Mouse (Mus musculus) embryo, embryonic 11 days (tissue): ENCODE results near the gene Isg20l2.
"Not testable (repeated sequence)": the region's sequence is repeated elsewhere in the genome, so short reads cannot be mapped to it uniquely, and the experiment has no call there.

Experiments used
- DNase-seq: peaks from one replicate; pipeline ENCODE4 v3.0.0-alpha.2; 2015

The Isg20l2 gene

DNA sequence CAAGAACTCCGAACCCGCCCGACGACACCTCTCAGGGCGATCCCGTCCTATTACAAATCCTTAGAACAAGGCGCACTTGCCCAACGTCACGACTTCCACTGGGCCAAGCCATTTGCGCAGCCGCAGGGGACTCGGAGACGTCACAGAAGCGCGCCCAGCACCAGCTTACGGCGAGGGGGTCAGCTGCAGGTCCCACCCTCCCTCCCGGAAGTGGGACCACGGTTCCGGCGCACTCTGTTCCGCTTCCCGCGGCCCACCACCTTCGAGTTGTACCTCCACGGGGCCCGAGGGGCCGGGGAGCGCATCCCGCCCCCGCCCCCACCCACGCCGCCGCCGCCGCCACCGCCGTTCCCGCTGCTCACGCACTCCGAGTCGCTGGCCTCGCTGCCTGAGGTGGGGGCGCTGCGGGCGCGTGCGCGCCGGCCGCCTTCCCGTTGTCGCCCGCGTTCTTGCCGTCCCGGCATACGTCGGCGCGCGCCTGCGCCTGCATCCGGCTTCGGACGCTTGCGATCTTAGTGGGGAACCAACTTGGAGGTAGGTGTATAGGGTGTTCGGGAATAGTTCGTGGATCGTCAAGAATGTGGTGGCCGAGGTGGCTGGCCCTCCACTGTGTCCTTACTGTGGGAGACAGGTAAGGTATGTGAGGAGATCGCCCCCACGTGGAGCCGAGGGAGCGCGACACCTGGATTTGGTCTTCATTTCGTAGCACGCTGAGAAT is at the start of gene Isg20l2, which contains the start of gene Rrnad1:
TSS of gene Isg20l2 (plus strand) at position 237 of the 718 bp plus-strand sequence.
TSS of gene Rrnad1 (minus strand) at position 640 of the 718 bp plus-strand sequence.
- DNase-seq: peak; percentile 98

DNA sequence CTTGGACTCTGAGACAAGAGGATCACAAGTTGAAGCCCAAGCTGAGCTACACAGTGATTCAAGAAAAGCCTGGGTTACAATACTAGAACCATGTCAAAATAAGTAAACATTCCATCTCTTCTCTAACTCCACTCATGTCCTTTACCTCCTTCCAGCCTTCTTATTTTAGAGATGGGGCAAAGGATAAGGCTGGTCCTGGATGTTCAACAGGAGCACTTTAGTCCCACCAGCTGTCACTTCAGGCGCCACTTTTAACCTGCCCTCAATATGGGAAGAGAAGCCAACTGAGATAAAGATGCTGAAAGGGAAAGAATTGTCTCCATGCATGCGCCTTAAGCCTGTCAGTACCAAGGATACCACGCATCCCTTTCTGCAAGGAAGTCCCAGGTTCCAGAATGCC is 45.8 kb upstream of the Isg20l2 start:
- no peak for DNase-seq

DNA sequence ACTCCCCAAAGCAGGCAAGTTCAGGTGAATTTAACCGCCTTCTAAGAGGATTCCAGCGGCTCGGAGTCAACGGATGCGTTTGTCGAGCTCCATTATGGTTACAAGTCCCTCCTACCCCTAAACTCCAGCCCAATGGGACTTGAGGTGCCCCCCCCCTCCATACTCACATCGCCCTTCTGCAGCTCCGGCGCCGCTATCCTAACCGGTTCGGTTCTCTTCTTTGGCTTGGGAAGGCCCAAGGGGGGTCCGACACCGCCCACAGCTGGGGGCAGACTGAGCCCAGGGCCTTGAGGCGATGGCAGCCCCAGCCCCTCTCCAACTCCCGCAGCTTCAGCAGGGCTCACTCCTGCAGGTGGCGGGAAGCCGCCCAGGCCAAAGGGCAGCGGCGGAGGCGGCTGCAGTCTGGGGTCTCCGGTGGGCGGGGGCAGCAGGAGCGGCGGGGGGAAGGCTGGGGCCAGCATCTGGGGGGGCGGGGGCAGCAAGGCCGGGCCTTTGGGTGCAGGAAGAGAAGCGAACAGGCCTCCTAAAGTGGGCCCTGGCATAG is 45.3 kb upstream of the Isg20l2 start:
- peak; percentile 65 for DNase-seq

DNA sequence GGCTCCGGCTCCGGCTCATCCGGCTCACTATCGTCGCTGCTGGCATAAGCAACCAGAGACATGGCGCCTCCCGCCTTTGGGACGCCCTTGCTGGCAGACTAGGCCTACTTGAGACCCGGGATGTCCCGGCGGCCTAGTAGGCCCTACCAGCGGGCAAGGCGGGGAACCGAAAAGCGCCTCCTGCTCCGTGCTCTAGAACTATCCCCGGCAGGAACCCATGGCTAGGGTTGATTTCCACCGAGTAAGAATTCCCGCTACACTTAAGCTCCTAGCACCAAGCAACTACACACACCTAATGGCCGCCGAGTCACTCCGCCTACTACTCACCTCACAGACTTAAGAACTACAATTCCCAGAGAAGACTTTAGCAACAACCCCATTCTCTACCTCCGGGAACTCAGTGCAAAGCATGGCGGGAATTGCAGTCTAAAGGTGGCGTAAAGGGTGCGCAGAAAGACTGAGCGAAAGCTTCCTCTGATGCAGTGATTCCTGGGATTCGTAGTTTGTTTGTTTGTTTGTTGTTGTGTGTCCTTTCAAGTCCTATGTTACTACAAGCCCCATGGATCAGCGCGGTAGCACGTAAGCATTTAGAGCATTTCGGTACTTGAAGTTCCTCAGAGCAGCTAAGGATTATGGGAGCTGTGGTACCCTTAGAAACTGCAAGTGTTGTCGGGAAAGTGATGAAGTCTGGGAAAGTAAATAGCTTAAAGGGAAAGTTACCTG is 44.7 kb upstream of the Isg20l2 start, which contains the start of gene Prcc:
TSS of gene Prcc (minus strand) at position 328 of the 723 bp plus-strand sequence.
- peak; percentile 96 for DNase-seq

DNA sequence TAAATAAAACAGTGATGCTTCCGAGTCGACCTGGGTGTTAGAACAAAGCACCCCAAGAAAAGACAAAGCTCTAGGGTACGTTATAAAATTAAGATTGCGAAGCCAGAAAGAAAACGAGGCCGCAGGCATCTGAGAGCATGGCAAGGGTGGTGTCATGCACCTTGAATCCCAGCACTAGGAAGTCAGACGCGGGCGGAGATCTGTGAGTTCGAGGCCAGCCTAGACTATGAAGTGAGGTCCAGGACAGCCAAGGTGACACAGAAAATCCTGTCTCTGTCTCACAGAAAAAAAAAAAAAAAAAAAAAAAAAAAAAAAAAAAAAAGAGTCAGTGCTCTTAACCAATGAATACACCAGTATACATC is 44.1 kb upstream of the Isg20l2 start:
- DNase-seq: no peak

DNA sequence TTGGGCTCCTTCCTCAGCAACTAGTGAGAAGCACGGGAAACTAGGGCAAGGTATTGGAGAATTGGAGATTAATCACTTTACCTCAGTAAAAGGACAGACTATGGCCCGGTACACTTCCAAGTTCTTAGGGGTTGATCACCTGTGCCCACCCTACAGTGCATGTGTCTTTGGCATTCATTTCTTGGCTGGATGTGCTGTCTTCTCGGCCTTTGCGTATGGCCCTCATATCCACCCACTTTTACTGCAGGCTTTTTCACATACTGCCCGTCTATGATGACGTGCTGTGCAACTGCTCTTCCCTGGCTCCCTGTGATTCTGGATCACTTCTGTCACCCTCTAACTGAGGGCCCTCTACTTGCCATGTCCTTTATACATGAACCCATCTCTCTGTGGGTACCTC is 43.7 kb upstream of the Isg20l2 start:
- DNase-seq: no peak

DNA sequence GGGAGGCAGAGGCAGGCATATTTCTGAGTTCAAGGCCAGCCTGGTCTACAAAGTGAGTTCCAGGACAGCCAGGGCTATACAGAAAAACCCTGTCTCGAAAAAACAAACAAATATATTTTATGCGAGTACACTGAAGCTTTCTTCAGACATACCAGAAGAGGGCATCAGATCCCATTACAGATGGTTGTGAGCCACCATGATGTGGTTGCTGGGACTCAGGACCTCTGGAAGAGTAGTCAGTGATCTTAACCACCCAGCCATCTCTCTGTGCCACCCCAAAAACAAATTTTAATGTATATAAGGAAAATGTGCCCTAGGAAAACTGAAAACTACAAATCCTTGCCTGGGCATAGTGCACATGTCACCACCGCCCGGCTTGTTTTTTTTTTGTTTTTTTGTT is 42.7 kb upstream of the Isg20l2 start:
- DNase-seq: not testable (repeated sequence)

DNA sequence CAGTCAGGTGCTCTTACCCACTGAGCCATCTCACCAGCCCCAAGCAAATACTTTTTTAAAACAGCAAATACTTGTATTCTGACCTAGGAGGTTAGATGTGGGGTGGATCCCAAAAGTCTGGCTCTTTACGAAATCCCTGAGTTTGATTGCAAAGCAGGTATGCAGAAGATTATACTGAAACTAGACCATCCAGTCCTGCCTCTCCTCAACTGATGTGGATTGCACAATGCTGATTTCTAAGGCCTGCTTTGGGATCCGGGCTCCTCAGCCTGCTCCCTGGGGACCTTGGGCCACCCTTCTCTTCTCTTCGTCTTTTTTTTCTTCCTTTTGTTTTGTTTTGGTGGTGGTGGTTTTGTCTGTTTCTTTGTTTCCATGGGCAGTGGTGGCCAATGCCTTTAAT is 38.6 kb upstream of the Isg20l2 start:
- no peak for DNase-seq

DNA sequence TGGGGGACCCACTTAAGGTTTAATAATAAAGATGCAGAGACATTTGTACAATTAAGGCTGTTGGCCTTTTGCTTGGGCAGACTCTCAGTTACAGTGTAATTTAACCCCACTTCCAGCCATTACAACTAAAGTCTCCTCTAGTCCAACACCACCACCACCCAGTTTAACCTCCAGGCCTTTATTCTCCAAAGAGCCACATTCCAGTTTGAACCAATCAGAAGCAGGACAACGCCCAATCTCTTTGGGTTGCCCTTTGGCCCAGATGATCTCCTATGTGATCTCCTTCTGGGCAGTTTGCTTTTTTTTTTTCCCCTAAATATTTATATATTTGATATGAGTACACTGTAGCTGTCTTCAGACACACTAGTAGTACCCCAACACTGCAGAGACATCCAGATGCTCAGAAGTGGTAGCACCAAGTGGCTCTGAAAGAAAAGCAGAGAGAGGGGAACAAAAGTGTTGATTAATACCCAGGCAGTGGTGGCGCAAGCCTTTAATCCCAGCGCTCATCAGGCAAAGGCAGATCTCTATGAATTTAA is 36.7 kb upstream of the Isg20l2 start:
- DNase-seq: no peak

DNA sequence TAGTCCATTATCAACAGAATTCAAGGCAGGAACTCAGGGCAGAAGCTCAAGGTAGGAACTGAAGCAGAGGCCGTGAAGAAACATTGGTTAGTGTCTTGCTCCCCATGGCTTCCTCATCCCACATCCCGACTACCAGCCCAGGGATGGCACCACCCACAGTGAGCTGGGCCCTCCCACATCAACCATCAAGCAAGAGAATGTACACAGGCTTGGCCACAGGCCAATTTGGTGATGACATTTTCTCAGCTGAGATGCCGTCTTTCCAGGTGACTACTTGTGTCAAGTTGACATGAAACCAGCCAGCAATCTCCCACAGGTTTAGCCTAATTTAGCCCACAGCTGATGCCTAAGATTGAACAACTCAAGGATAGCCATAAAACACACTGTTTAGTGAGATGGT is 30.8 kb upstream of the Isg20l2 start:
- DNase-seq: no peak

DNA sequence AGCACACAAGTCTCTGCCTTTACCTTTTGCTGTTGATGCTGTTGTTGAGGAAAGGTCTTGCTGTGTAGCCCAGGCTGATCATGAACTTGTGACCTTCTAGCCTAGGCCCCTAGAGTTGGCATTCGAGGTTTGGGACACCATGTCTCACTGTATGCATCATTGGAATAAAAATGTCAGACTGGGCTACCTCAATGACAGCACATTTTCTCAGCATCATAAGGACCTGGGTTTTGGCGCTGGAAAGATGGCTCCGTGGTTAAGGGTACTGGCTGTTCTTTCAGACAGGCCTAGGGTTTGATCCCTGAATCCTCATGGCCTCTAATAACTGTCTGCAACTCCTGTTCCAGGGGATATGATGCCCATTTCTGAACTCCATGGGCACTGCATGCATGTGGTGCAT is 30.3 kb upstream of the Isg20l2 start:
- no peak for DNase-seq

DNA sequence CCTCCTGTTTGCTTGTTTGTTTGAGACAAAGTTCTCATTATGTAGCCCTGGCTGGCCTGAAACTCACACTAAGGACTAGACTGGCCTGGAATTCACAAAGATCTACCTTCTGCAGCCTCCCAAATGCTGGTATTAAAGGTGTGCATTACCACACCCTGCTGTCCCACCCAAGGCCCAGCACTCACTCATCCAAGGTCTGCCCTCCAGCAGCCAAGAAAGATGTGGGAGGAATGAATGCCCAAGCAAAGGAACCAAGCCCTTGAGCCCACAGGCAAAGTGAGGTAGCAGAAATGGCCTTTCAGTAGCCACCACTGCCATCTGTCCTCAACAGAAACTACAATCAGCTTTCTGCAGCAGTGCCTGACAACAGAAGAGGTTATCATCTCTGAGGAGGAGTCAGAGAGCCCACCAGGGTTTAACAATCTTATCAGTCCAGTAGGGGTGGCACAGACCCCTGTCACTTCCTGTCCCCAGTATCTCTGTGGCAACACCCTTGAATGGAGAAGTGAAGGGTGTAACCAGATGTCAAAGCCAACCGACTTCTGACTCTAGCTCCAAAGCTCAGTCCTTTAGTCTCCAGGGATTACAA is 29.0 kb upstream of the Isg20l2 start:
- DNase-seq: no peak

DNA sequence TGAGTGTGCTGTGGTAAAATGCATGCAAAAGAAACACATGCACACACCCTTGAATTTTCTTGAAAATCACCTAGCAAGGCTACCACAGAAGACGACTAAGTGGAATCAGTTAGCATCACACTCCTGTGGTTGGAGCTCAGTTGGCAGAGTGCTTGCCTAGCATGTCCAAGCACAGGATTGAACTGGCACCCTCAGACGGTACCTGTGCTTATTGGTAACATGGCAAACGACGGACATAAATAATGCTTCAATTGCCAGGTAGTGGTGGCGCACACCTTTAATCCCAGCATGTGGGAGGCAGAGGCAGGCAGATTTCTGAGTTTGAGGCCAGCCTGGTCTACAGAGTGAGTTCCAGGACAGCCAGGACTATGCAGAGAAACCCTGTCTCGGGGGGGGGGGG is 28.2 kb upstream of the Isg20l2 start:
- not testable (repeated sequence) for DNase-seq

DNA sequence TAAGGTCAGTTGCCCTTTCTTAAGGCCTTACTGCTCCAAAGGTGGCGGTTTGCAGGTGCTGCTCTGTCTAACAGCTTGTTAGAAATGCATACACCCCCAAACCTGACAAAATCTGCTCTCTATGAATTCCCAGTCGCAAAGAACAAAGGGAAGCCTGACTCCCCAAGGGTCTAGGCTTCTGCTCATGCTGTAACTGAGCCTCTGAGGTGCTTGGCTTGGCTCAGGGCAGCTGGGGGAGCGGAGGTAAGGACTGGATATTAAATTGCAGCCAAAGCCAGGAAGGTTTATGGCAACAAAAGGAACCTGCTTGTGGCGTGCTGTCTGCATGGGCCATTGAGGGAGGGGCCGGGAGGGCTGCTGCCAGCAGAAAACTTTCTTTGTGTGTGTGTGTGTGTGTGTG is 26.3 kb upstream of the Isg20l2 start:
- DNase-seq: no peak

DNA sequence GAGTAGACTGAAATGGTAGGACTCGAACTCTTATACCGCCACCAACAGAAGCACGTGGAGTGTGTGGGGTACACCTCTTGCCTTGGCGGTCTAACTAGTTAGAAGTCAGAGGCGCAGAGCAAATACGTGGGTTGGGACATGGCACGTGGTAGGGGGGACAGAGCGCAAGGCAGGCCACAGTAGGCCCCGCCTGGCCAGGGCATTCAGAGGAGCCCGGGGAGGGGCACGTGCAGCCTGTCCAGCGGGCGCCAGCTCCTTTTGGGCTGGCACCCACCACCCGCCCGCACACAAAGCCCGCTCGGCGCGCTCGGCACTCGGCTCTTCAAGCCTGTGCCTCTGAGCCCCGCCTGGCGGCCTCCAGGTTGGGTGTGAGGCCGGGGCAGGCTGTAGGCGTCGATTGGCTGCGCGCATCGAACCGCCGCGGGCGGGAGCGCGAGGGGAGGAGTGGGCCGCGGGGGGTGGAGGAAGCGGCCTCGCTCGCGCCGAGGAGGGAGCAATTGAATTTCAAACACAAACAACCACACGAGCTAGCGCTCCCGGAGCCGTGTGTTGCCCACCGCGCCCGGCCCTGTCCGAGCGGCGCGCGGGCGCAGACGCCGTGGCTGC is 24.1 kb upstream of the Isg20l2 start, which contains the start of gene Hdgf:
TSS of gene Hdgf (plus strand) at position 442 of the 606 bp plus-strand sequence.
- DNase-seq: peak; percentile 100

DNA sequence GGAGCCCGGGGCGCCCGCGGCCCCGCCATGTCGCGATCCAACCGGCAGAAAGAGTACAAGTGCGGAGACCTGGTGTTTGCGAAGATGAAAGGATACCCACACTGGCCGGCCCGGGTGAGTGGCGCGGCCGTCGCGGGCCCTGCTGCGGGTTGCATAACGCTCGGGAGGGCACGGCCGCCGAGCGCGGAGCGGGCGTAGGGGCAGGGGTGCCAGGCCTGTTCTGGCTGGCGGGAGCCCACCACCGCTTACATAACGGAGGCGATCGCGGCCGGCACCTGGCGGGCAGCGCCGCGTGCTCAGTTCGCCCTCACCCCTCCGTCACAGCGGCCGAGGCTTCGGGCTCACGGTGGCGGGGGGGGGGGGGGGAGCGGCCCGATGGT is 23.5 kb upstream of the Isg20l2 start:
- peak; percentile 55 for DNase-seq

DNA sequence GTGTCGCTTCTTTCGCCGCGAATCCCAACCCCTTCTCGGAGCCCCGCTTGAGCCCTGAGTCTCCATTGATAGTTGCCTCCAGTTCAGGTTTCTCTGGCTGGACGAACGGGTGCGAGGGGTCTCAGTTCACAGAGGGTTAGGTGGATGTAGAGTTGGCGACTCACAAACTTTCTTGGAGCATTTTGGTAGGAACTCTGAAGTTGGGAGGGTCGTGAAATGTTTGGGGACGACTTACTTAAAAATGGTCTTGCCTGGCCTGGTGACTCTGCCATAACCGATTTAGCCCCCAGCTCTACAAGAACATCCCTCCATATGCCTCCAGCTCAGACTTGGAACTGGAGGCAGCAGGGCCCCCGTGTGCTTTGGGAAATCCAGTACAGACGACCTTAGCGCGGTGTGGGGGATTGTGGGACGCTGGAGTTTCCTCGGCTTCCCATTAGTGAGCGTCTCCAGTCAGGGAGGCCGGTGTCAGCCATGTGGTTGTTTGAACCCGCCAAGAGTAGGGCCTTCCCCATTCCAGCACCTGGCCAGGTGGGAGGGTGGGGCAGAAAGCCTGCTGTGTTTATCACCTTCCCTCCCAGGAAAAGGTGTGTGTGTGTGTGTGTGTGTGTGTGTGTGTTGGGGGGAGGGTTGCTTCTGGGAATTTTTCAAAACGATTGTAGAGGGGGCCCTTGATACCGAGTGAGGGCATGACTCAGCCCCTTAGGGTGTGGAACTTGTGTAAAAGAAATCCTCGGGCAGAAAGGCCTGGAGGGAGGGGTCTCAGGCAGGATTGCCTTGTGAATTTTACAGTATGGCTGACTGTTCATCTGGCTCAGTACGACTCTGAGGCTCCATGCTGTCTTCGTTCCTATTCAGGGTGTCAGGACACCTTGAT is 22.9 kb upstream of the Isg20l2 start:
- peak; percentile 59 for DNase-seq

DNA sequence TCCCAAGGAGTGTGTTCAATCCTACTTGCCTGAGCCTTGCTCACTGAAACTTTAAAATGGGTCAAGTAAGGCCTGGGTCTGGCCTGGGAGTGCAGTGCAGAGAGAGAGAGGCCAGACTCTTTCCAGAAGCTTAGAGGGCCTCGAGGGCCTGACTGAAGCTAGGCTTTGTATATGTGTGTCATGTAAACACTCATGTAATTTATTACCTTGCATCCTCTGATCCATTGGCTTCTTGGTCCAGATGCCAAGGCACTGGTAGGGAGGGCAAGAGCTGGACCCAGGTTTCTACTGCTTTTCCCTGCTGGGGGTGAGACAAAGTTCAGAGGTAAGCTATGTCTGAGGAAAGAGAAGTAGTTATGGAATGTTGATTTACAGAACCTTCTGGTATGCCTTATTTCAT is 22.2 kb upstream of the Isg20l2 start:
- DNase-seq: no peak

DNA sequence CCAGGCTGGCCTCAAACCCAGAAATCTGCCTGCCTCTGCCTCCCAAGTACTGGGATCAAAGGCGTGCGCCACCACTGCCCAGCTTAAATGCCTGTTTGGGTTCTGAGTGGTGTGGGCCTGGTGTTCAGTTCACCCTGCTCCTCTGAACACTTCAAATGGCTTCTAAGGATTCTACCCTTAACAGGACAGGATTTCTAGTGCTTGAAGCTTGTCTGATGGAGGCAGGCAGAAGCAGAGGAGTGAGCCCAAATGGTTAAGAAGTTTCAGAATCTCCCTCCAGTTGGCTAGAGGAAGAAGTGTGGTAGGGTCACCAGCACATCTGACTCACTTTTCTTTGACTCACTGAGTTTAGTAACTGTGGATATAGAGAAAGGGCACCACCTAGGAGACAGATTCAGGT is 20.7 kb upstream of the Isg20l2 start:
- DNase-seq: no peak

DNA sequence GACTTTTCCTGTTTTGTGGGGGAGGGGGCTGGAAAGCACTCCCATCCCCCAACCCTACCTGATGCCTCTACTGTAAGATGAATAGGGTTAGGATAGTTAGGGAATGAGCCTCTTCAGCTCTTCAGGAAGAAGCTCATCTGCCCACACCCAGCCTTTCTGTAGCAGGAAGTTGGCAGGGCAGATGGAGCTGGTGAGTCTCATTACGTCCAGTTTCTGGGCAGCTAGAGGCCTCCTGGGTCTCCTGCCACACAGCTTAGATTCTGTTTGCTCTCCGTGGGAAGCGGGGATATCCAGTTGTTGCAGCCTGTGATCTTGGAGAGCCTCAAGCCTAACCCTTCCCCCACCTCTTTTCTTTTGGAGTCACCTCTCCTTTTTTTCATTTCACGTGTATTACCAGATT is 20.2 kb upstream of the Isg20l2 start:
- peak; percentile 28 for DNase-seq

DNA sequence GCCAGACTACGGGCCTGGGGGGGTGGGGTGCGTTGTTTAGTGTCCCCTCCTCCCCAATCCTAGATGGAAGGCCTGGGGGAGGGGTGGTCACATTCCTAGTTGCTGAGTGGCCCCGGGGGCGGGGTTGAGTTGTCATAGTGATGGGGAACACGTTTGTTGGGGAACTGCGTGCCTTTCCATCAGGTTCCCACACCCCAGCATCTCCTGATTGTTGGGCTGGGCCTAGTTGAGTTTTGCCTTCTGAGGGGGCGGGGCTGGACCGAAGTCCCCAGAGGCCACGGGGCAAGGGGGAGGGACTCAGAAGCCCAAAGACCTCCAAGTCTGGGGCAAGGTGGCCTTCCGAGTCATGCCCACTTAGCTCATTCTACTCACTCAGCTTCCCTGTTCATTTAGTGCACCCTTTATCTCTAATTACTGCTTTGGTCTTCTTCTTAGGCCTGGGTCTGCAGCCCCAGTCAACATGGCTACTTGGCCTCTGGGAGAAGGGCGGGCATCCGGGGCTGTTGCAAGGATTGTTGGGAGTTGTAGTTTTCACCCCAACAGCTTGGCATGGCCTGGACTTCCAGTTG is 19.5 kb upstream of the Isg20l2 start:
- DNase-seq: peak; percentile 91

DNA sequence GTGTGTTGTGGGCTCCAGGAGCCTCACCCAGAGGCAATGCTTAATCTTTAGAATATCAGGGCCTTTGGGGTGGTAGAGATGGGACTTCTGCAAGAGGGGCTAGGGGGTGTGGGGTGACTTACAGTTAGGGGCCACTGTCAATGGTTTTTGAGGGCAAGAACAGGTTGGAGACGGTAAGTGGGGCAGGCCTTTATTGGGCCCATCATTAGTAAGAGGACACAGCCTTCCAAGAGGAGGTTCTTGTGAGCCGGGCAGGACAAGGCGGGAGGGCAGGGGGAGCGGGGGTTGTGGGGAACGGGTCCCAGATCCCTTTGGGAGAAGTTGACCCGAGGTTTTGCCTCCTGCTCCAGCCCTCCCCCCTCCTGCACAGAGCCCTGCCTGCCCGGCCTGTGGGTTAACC is 16.6 kb upstream of the Isg20l2 start:
- no peak for DNase-seq
